Mouse (Mus musculus) embryo, embryonic 9.5 days (tissue): ENCODE data around the gene Pam.
A peak's percentile ranks its signal among the peaks of the same experiment; 100 is the strongest.

ENCODE experiments used
- DNase-seq: peaks from one replicate; pipeline ENCODE4 v3.0.0-alpha.2; 2017; ENCODE audit errors: extremely low spot score

Gene Pam

GRCm38 (mm10) chr1:98080431-98080830, 15.0 kb downstream of the Pam start:
- DNase-seq, result no peak

GRCm38 (mm10) chr1:98079640-98080039, 15.8 kb downstream of the Pam start:
- no peak for DNase-seq

- DNase-seq, result no peak
Measured at GRCm38 (mm10) chr1:98078735-98079134, 16.7 kb downstream of the Pam start.

- no peak for DNase-seq
Measured at GRCm38 (mm10) chr1:98073826-98074225, 21.6 kb downstream of the Pam start.

- DNase-seq, result no peak
Measured at GRCm38 (mm10) chr1:98073127-98073526, 22.3 kb downstream of the Pam start.

GRCm38 (mm10) chr1:98072045-98072444, 23.4 kb downstream of the Pam start:
- no peak for DNase-seq

GRCm38 (mm10) chr1:98071436-98071835, 24.0 kb downstream of the Pam start:
- DNase-seq, result no peak

- no peak for DNase-seq
Measured at GRCm38 (mm10) chr1:98070743-98071325, 24.6 kb downstream of the Pam start.

GRCm38 (mm10) chr1:98068177-98068576, 27.3 kb downstream of the Pam start:
- no peak for DNase-seq

- no peak for DNase-seq
Measured at GRCm38 (mm10) chr1:98062074-98062473, 33.4 kb downstream of the Pam start.

GRCm38 (mm10) chr1:98059401-98059800, 36.0 kb downstream of the Pam start:
- DNase-seq, result no peak

- no peak for DNase-seq
Measured at GRCm38 (mm10) chr1:98056996-98057945, 38.2 kb downstream of the Pam start.

GRCm38 (mm10) chr1:98056277-98056676, 39.2 kb downstream of the Pam start:
- no peak for DNase-seq

- DNase-seq, result no peak
Measured at GRCm38 (mm10) chr1:98055591-98055990, 39.9 kb downstream of the Pam start.

- no peak for DNase-seq
Measured at GRCm38 (mm10) chr1:98053994-98054393, 41.5 kb downstream of the Pam start.

GRCm38 (mm10) chr1:98053447-98053846, 42.0 kb downstream of the Pam start:
- no peak for DNase-seq

GRCm38 (mm10) chr1:98052775-98053174, 42.7 kb downstream of the Pam start:
- DNase-seq, result no peak

- no peak for DNase-seq
Measured at GRCm38 (mm10) chr1:98051039-98051438, 44.4 kb downstream of the Pam start.

- DNase-seq, result no peak
Measured at GRCm38 (mm10) chr1:98049756-98050155, 45.7 kb downstream of the Pam start.

- no peak for DNase-seq
Measured at GRCm38 (mm10) chr1:98048218-98048801, 47.1 kb downstream of the Pam start.

- DNase-seq, result peak; percentile 39
Measured at GRCm38 (mm10) chr1:98047284-98048217, 47.9 kb downstream of the Pam start.

- no peak for DNase-seq
Measured at GRCm38 (mm10) chr1:98042425-98042824, 53.0 kb downstream of the Pam start.
